Mouse (Mus musculus) limb, embryonic 11.5 days (tissue): ENCODE data around the gene Camk2b. TPM values are rescaled to one million over a fixed set of nuclear protein-coding genes. Genes with fewer than 3 reads are reported as not detected.

Experiments
- ATAC-seq: fragments of 200-750 bp; cut with Nextera tagmentation; 2 replicates; pipeline ENCODE4 v1.8.0; 2017; ENCODE audit warnings: low read depth; ENCODE audit not compliant: insufficient number of reproducible peaks, low FRiP score, low TSS enrichment
- DNase-seq: peaks from one replicate; pipeline ENCODE4 v3.0.0-alpha.2; 2015; ENCODE audit warnings: low spot score
- H3K27ac ChIP-seq: fragments of 300-500 bp; sonication (generic); replicated peaks from 2 replicates; pipeline ENCODE4 v1.5.1; 2014; ENCODE audit warnings: low read depth, mild to moderate bottlenecking, low read length
- H3K27me3 ChIP-seq: fragments of 300-500 bp; sonication (generic); 2 replicates; pipeline ENCODE4 v1.6.1; 2014; ENCODE audit warnings: mild to moderate bottlenecking, low read length, mixed read lengths; ENCODE audit not compliant: control insufficient read depth, insufficient read depth
- H3K36me3 ChIP-seq: fragments of 300-500 bp; sonication (generic); 2 replicates; pipeline ENCODE4 v1.6.1; 2014; ENCODE audit warnings: mild to moderate bottlenecking, low read length, moderate library complexity, mixed read lengths; ENCODE audit not compliant: control insufficient read depth, insufficient read depth
- H3K4me1 ChIP-seq: fragments of 300-500 bp; sonication (generic); 2 replicates; pipeline ENCODE4 v1.6.1; 2014; ENCODE audit warnings: low read length, mixed read lengths; ENCODE audit not compliant: control insufficient read depth, insufficient read depth
- H3K4me2 ChIP-seq: fragments of 300-500 bp; sonication (generic); 2 replicates; pipeline ENCODE4 v1.6.1; 2014; ENCODE audit warnings: low read depth, mild to moderate bottlenecking, moderate library complexity; ENCODE audit not compliant: severe bottlenecking
- H3K4me3 ChIP-seq: fragments of 300-500 bp; sonication (generic); 2 replicates; pipeline ENCODE4 v1.5.1; 2014; ENCODE audit warnings: low read depth, low read length
- H3K9ac ChIP-seq: fragments of 300-500 bp; sonication (generic); 2 replicates; pipeline ENCODE4 v1.6.1; 2014; ENCODE audit warnings: mild to moderate bottlenecking, low read length
- H3K9me3 ChIP-seq: fragments of 300-500 bp; sonication (generic); 2 replicates; pipeline ENCODE4 v1.6.1; 2016; ENCODE audit warnings: low read length; ENCODE audit not compliant: control insufficient read depth
- WGBS: fragments of 180-500 bp; shearing (Covaris S2); extraction: QIAGEN DNeasy Blood & Tissue Kit; methylation state at CpG from one replicate; pipeline ENCODE4 v1.1.7; 2014; 5-methylcytosine and 5-hydroxymethylcytosine counted together
- polyA plus RNA-seq: library from polyadenylated mRNA; unstranded; fragments of >200 nt; fragmentation: Nextera tagmentation; extraction: Ambion mirVana; gene quantifications from 2 replicates; pipeline ENCODE4 v1.2.1, GENCODE M21; 2014

Camk2b gene
- polyA plus RNA-seq, 1 experiment from 2014 or later: 0.55 TPM

- Histone ChIP-seq H3K27me3 (no peaks in the 10 kb centered on the region), H3K27ac (no peak overlapping the region), H3K4me2 (no peak overlapping the region), H3K36me3 (no peaks in the 10 kb centered on the region), H3K4me1 (peaks cover 14% of the 10 kb centered on the region), H3K9me3 (no peaks in the 10 kb centered on the region), H3K4me3 (no peak overlapping the region), H3K9ac (no peak overlapping the region)
- ATAC-seq (peak; percentile 37; the same call in 1 of the 2 replicates), DNase-seq (peak; percentile 89)
- WGBS: 18% methylated on average over 8 of the region's 8 CpGs
Measured at GRCm38 (mm10) chr11:5995989-5996388, 70.2 kb downstream of the Camk2b start.

GRCm38 (mm10) chr11:5994880-5995279 lies 71.3 kb downstream of the Camk2b start:
- Histone ChIP-seq H3K27me3 (no peaks in the 10 kb centered on the region), H3K4me2 (no peak overlapping the region), H3K4me1 (peaks cover 3% of the 10 kb centered on the region; the same call in 1 of the 2 replicates), H3K9ac (no peak overlapping the region), H3K4me3 (no peak overlapping the region), H3K27ac (no peak overlapping the region), H3K9me3 (no peaks in the 10 kb centered on the region), H3K36me3 (no peaks in the 10 kb centered on the region)
- 78% methylated on average over 3 of the region's 3 CpGs for WGBS
- no peak for ATAC-seq
- DNase-seq: no peak

- no peak for ATAC-seq
- DNase-seq: no peak
- H3K9ac ChIP-seq: no peak overlapping the region
- H3K4me2 ChIP-seq: no peak overlapping the region
- no peaks in the 10 kb centered on the region for H3K27me3 ChIP-seq
- H3K27ac ChIP-seq: no peak overlapping the region
- H3K36me3 ChIP-seq: no peaks in the 10 kb centered on the region
- WGBS: 88% methylated on average over 5 of the region's 5 CpGs
- no peak overlapping the region for H3K4me3 ChIP-seq
- H3K4me1 ChIP-seq: no peaks in the 10 kb centered on the region
- H3K9me3 ChIP-seq: no peaks in the 10 kb centered on the region
Measured at GRCm38 (mm10) chr11:5994212-5994611, 72.0 kb downstream of the Camk2b start.

- Histone ChIP-seq H3K4me2 (no peak overlapping the region), H3K9ac (no peak overlapping the region), H3K4me3 (no peak overlapping the region), H3K27ac (no peak overlapping the region), H3K9me3 (no peaks in the 10 kb centered on the region), H3K36me3 (no peaks in the 10 kb centered on the region), H3K4me1 (no peaks in the 10 kb centered on the region), H3K27me3 (no peaks in the 10 kb centered on the region)
- 28% methylated on average over 4 of the region's 4 CpGs for WGBS
- ATAC-seq: no peak
- DNase-seq: peak; percentile 74
Measured at GRCm38 (mm10) chr11:5990910-5991309, 75.3 kb downstream of the Camk2b start.

- Histone ChIP-seq H3K4me3 (no peak overlapping the region), H3K9ac (no peak overlapping the region), H3K4me1 (no peaks in the 10 kb centered on the region), H3K4me2 (no peak overlapping the region), H3K27ac (no peak overlapping the region), H3K36me3 (no peaks in the 10 kb centered on the region), H3K27me3 (no peaks in the 10 kb centered on the region), H3K9me3 (no peaks in the 10 kb centered on the region)
- 84% methylated on average over 16 of the region's 16 CpGs for WGBS
- no peak for DNase-seq
- no peak for ATAC-seq
Measured at GRCm38 (mm10) chr11:5989954-5990593, 76.1 kb downstream of the Camk2b start.

GRCm38 (mm10) chr11:5988126-5988525 lies 78.0 kb downstream of the Camk2b start:
- H3K4me2 ChIP-seq: no peak overlapping the region
- DNase-seq (no peak), ATAC-seq (no peak)
- H3K4me1 ChIP-seq: no peaks in the 10 kb centered on the region
- H3K27me3 ChIP-seq: no peaks in the 10 kb centered on the region
- no peak overlapping the region for H3K4me3 ChIP-seq
- no peak overlapping the region for H3K9ac ChIP-seq
- no peaks in the 10 kb centered on the region for H3K9me3 ChIP-seq
- no peak overlapping the region for H3K27ac ChIP-seq
- WGBS: 77% methylated on average over 10 of the region's 10 CpGs
- H3K36me3 ChIP-seq: no peaks in the 10 kb centered on the region

GRCm38 (mm10) chr11:5983629-5984028 lies 82.5 kb downstream of the Camk2b start:
- no peak overlapping the region for H3K4me3 ChIP-seq
- ATAC-seq: no peak
- no peak overlapping the region for H3K27ac ChIP-seq
- H3K9ac ChIP-seq: no peak overlapping the region
- H3K36me3 ChIP-seq: no peaks in the 10 kb centered on the region
- no peak for DNase-seq
- 83% methylated on average over 5 of the region's 5 CpGs for WGBS
- no peaks in the 10 kb centered on the region for H3K9me3 ChIP-seq
- no peak overlapping the region for H3K4me2 ChIP-seq
- no peaks in the 10 kb centered on the region for H3K4me1 ChIP-seq
- H3K27me3 ChIP-seq: no peaks in the 10 kb centered on the region

GRCm38 (mm10) chr11:5981323-5981722 lies 84.8 kb downstream of the Camk2b start:
- no peak overlapping the region for H3K4me3 ChIP-seq
- H3K27ac ChIP-seq: no peak overlapping the region
- H3K27me3 ChIP-seq: no peaks in the 10 kb centered on the region
- H3K4me2 ChIP-seq: no peak overlapping the region
- DNase-seq (no peak), ATAC-seq (no peak)
- 90% methylated on average over 7 of the region's 7 CpGs for WGBS
- no peak overlapping the region for H3K9ac ChIP-seq
- H3K4me1 ChIP-seq: no peaks in the 10 kb centered on the region
- no peaks in the 10 kb centered on the region for H3K9me3 ChIP-seq
- no peaks in the 10 kb centered on the region for H3K36me3 ChIP-seq

- Histone ChIP-seq H3K4me2 (no peak overlapping the region), H3K9ac (no peak overlapping the region), H3K27me3 (no peaks in the 10 kb centered on the region), H3K36me3 (no peaks in the 10 kb centered on the region), H3K4me3 (no peak overlapping the region), H3K27ac (no peak overlapping the region), H3K9me3 (no peaks in the 10 kb centered on the region), H3K4me1 (no peaks in the 10 kb centered on the region)
- ATAC-seq: no peak
- DNase-seq: no peak
- 70% methylated on average over 8 of the region's 8 CpGs for whole genome bisulfite sequencing
Measured at GRCm38 (mm10) chr11:5980561-5980960, 85.6 kb downstream of the Camk2b start.
